Mouse (Mus musculus) adrenal gland, adult 8-10 months (tissue): ENCODE measurements around the gene Gdpd1. TPM values are rescaled to one million over a fixed set of nuclear protein-coding genes. Genes with fewer than 3 reads are reported as not detected.
"Not testable (repeated sequence)": the region's sequence is repeated elsewhere in the genome, so short reads cannot be mapped to it uniquely, and the experiment has no call there.

Source experiments
- DNase-seq: peaks from one replicate; pipeline ENCODE4 v3.0.0; 2022
- total RNA-seq, 4 experiments: library from RNA; stranded (reverse); gene quantifications; 2 replicates each; pipeline ENCODE4 v1.2.4; 2022

The Gdpd1 gene
- total RNA-seq, result 10 to 100 TPM in 2 of 4 experiments, 1 to 10 TPM in 2; 5.6 to 10.1 (median 7.8) TPM

GRCm38 (mm10) chr11:87073866-87074440, at the start of gene Gdpd1:
Gene Gdpd1 (minus strand): TSS chr11:87074062.
- DNase-seq, result peak; percentile 79

GRCm38 (mm10) chr11:87121864-87122263, 48.0 kb upstream of the Gdpd1 start:
- no peak for DNase-seq

- DNase-seq, result no peak
These were observed 36.5 kb upstream of the Gdpd1 start for GRCm38 (mm10) chr11:87110172-87110909.

- DNase-seq, result peak; percentile 10
These were observed 35.8 kb upstream of the Gdpd1 start for GRCm38 (mm10) chr11:87109519-87110171.

- peak; percentile 98 for DNase-seq
These were observed 35.1 kb upstream of the Gdpd1 start, which contains the start of gene Ska2 for GRCm38 (mm10) chr11:87108755-87109518. Gene Ska2 (plus strand): TSS chr11:87109234.

GRCm38 (mm10) chr11:87108409-87108754, 34.5 kb upstream of the Gdpd1 start, which contains the start of gene Prr11:
Gene Prr11 (minus strand): TSS chr11:87108708.
- DNase-seq, result no peak

- DNase-seq, result no peak
These were observed 13.3 kb upstream of the Gdpd1 start for GRCm38 (mm10) chr11:87087142-87087541.

- DNase-seq, result peak; percentile 84
These were observed 12.6 kb upstream of the Gdpd1 start, which contains the start of gene Smg8 for GRCm38 (mm10) chr11:87086290-87086984. Gene Smg8 (minus strand): TSS chr11:87086774.

GRCm38 (mm10) chr11:87085461-87085860, 11.6 kb upstream of the Gdpd1 start:
- no peak for DNase-seq

GRCm38 (mm10) chr11:87083712-87084111, 9.8 kb upstream of the Gdpd1 start:
- no peak for DNase-seq

GRCm38 (mm10) chr11:87073343-87073865, 458 bp downstream of the Gdpd1 start:
- DNase-seq, result peak; percentile 36

- no peak for DNase-seq
These were observed 11.8 kb downstream of the Gdpd1 start for GRCm38 (mm10) chr11:87062087-87062486.

- DNase-seq, result no peak
These were observed 13.5 kb downstream of the Gdpd1 start for GRCm38 (mm10) chr11:87060410-87060809.

GRCm38 (mm10) chr11:87056286-87056685, 17.6 kb downstream of the Gdpd1 start:
- DNase-seq, result no peak

GRCm38 (mm10) chr11:87048900-87049299, 25.0 kb downstream of the Gdpd1 start:
- DNase-seq, result not testable (repeated sequence)

GRCm38 (mm10) chr11:87046968-87047367, 26.9 kb downstream of the Gdpd1 start:
- DNase-seq, result no peak

- DNase-seq, result no peak
These were observed 30.8 kb downstream of the Gdpd1 start for GRCm38 (mm10) chr11:87043052-87043451.

- DNase-seq, result peak; percentile 13
These were observed 34.4 kb downstream of the Gdpd1 start for GRCm38 (mm10) chr11:87039307-87039963.

- no peak for DNase-seq
These were observed 37.7 kb downstream of the Gdpd1 start for GRCm38 (mm10) chr11:87036180-87036579.

- no peak for DNase-seq
These were observed 45.6 kb downstream of the Gdpd1 start for GRCm38 (mm10) chr11:87028212-87028611.
